Mouse (Mus musculus): ENCODE measurements around the gene Praf2. TPM values are rescaled to one million over a fixed set of nuclear protein-coding genes. Genes with fewer than 3 reads are reported as not detected.
A peak's percentile ranks its signal among the peaks of the same experiment; 100 is the strongest.

Praf2 gene
- total and polyA plus RNA-seq, 3 experiments, result 19.1 to 60.1 TPM; not detected in 1

DNA sequence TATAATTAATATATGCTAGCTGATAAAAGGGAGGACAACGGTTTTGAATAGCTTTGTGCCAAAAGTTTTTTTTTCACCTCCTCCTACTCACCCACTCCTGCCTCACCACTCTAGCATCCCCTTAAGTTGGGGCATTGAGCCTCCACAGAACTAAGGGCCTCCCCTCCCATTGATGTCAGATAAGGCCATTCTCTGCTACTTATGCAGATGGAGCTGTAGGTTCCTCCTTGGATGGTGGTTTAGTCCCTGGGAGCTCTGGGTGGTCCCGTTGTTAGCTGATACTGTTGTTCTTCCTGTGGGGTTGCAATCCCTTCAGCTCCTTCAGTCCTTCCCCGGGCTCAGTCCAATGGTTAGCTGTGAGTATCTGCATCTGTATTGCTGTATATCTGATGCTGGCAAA is 51.1 kb downstream of the Praf2 start:
- peak overlapping the region; percentile 61 for H3K9ac ChIP-seq (ENCODE audit: control insufficient read depth, low read depth, low read length, poor library complexity, severe bottlenecking)
- H3K36me3 ChIP-seq (ENCODE audit: control insufficient read depth in 1 of 2, insufficient read depth in 2 of 2, low read length in 2 of 2), result peaks cover 0 to 42% of the 10 kb centered on the region in 2 experiments; a peak in 2 of 4 replicates
- H3K9me3 ChIP-seq (replicated peaks; ENCODE audit: insufficient read depth, low read length), result no peaks in the 10 kb centered on the region
- DNase-seq (ENCODE audit: low read depth, low spot score), result peak; percentile 91
- H3K27ac ChIP-seq (ENCODE audit: control insufficient read depth, low read depth, low read length), result peak overlapping the region; percentile 92
- peaks cover 18 to 36% of the 10 kb centered on the region in 2 experiments for H3K4me1 ChIP-seq (ENCODE audit: control insufficient read depth in 1 of 2, insufficient read depth in 2 of 2, low read length in 2 of 2)
- H3K27me3 ChIP-seq (ENCODE audit: control insufficient read depth in 1 of 2, insufficient read depth in 2 of 2, low read length in 2 of 2), result no peaks in the 10 kb centered on the region
- H3K79me2 ChIP-seq (ENCODE audit: control insufficient read depth, insufficient read depth, low read length, poor library complexity), result no peaks in the 10 kb centered on the region; the same call in 1 of the 2 replicates
- peak overlapping the region; percentile 40 to 46 for H3K4me3 ChIP-seq (ENCODE audit: control insufficient read depth in 1 of 2, insufficient read depth in 1 of 2, low read depth in 2 of 2, low read length in 2 of 2)
- TF ChIP-seq RAD21 (IDR thresholded peaks at IDR 0.05; ENCODE audit: low read depth, low read length) (no peak), EP300 (IDR thresholded peaks at IDR 0.05; ENCODE audit: low read depth in 1 of 2, low read length in 2 of 2) (no peak), USF1 (IDR thresholded peaks at IDR 0.05; ENCODE audit: low read depth, low read length) (no peak), MYB (IDR thresholded peaks at IDR 0.05; ENCODE audit: low read depth, low read length) (no peak), KAT2A (conservative IDR thresholded peaks at IDR 0.05; ENCODE audit: low read depth, low read length) (no peak), POLR2AphosphoS2 (IDR thresholded peaks at IDR 0.05; ENCODE audit: low read length) (peak; percentile 65; the same call in 1 of the 2 replicates), POLR2A (IDR thresholded peaks at IDR 0.05; ENCODE audit: control insufficient read depth in 1 of 2, insufficient read depth in 1 of 2, low read depth in 1 of 2, low read length in 2 of 2, poor library complexity in 1 of 2) (peak; percentile 37 to 85; a peak in 2 of 4 replicates), UBTF (IDR thresholded peaks at IDR 0.05; ENCODE audit: borderline replicate concordance, insufficient read depth, low read depth, low read length) (no peak), CHD1 (IDR thresholded peaks at IDR 0.05; ENCODE audit: low read depth, low read length) (no peak; the same call in 1 of the 2 replicates), SIN3A (IDR thresholded peaks at IDR 0.05; ENCODE audit: low read length) (no peak), POLR2AphosphoS5 (IDR thresholded peaks at IDR 0.05; ENCODE audit: borderline replicate concordance, low read depth, low read length) (0 out of 2 replicates have a peak, but pooled peaks have one; percentile 11), ZNF384 (IDR thresholded peaks at IDR 0.05; ENCODE audit: low read depth, low read length) (no peak; the same call in 1 of the 2 replicates), MYC (IDR thresholded peaks at IDR 0.05; ENCODE audit: low read depth, low read length) (no peak), NELFE (IDR thresholded peaks at IDR 0.05; ENCODE audit: low read depth, low read length) (peak; percentile 47; the same call in 1 of the 2 replicates), ETS1 (IDR thresholded peaks at IDR 0.05; ENCODE audit: low read depth, low read length) (0 out of 2 replicates have a peak, but pooled peaks have one; percentile 30), E2F4 (IDR thresholded peaks at IDR 0.05; ENCODE audit: borderline replicate concordance, low read depth, low read length) (no peak), MXI1 (IDR thresholded peaks at IDR 0.05; ENCODE audit: low read depth, low read length) (0 out of 2 replicates have a peak, but pooled peaks have one; percentile 12), SMC3 (IDR thresholded peaks at IDR 0.05; ENCODE audit: low read depth, low read length) (no peak), TBP (IDR thresholded peaks at IDR 0.05; ENCODE audit: low read depth, low read length) (peak; percentile 89), ZKSCAN1 (IDR thresholded peaks at IDR 0.05; ENCODE audit: low read depth, low read length) (no peak), MAZ (IDR thresholded peaks at IDR 0.05; ENCODE audit: low read depth, low read length) (no peak), TCF12 (IDR thresholded peaks at IDR 0.05; ENCODE audit: low read depth, low read length) (0 out of 2 replicates have a peak, but pooled peaks have one; percentile 36), RCOR1 (IDR thresholded peaks at IDR 0.05; ENCODE audit: low read depth, low read length) (peak; percentile 58), TAL1 (IDR thresholded peaks at IDR 0.05; ENCODE audit: low read length) (no peak), MAX (IDR thresholded peaks at IDR 0.05; ENCODE audit: low read length) (no peak), MEF2A (IDR thresholded peaks at IDR 0.05; ENCODE audit: extremely low read depth, insufficient replicate concordance, low read depth, low read length, poor library complexity, severe bottlenecking) (no peak), NRF1 (IDR thresholded peaks at IDR 0.05; ENCODE audit: insufficient read depth, low read depth, low read length, poor library complexity, severe bottlenecking) (no peak), USF2 (IDR thresholded peaks at IDR 0.05; ENCODE audit: borderline replicate concordance in 1 of 2, insufficient read depth in 1 of 2, low read depth in 1 of 2, low read length in 2 of 2) (no peak), JUND (IDR thresholded peaks at IDR 0.05; ENCODE audit: low read depth, low read length) (no peak), BHLHE40 (IDR thresholded peaks at IDR 0.05; ENCODE audit: borderline replicate concordance, low read depth, low read length) (no peak), ELF1 (IDR thresholded peaks at IDR 0.05; ENCODE audit: low read depth, low read length) (no peak), ZMIZ1 (IDR thresholded peaks at IDR 0.05; ENCODE audit: low read depth, low read length) (peak; percentile 91), CTCF (IDR thresholded peaks at IDR 0.05 in 2 of 3, conservative IDR thresholded peaks at IDR 0.05 in 1 of 3; ENCODE audit: control insufficient read depth in 1 of 3, insufficient read depth in 1 of 3, low read depth in 2 of 3, low read length in 3 of 3, poor library complexity in 1 of 3, severe bottlenecking in 1 of 3) (no peak), ZC3H11A (IDR thresholded peaks at IDR 0.05; ENCODE audit: low read depth, low read length) (no peak), GATA1 (IDR thresholded peaks at IDR 0.05; ENCODE audit: low read depth, low read length) (peak; percentile 69), HCFC1 (IDR thresholded peaks at IDR 0.05; ENCODE audit: low read depth, low read length) (no peak; the same call in 1 of the 2 replicates), MAFK (IDR thresholded peaks at IDR 0.05; ENCODE audit: borderline replicate concordance, low read depth, low read length) (no peak)
